Mouse (Mus musculus): ENCODE data around the gene Adap2. TPM values are rescaled to one million over a fixed set of nuclear protein-coding genes. Genes with fewer than 3 reads are reported as not detected.

Gene Adap2
- polyA plus RNA-seq (2014; fragmentation: Nextera tagmentation; extraction: Ambion mirVana): 3.4 and 3.6 TPM in 2 replicates

- DNase-seq (ENCODE audit: low spot score): peak; percentile 47
- Histone ChIP-seq H3K27me3 (ENCODE audit: control insufficient read depth, insufficient read depth, low read length) (peaks cover 31% of the 10 kb centered on the region), H3K4me3 (replicated peaks; ENCODE audit: low read length) (peak within 1 kb of the TSS; percentile 38), H3K9me3 (ENCODE audit: control insufficient read depth, low read length) (no peaks in the 10 kb centered on the region), H3K4me2 (replicated peaks) (peak within 1 kb of the TSS; percentile 56), H3K36me3 (replicated peaks; ENCODE audit: control insufficient read depth, insufficient read depth) (no peaks in the 10 kb centered on the region), H3K27ac (no peak within 1 kb of the TSS), H3K4me1 (replicated peaks; ENCODE audit: control insufficient read depth, insufficient read depth, low read length) (no peaks in the 10 kb centered on the region), H3K9ac (peak within 1 kb of the TSS; percentile 50)
- 2% methylated on average over 44 of the region's 47 CpGs for WGBS
- ATAC-seq (ENCODE audit: low FRiP score): peak; percentile 60; the same call in 1 of the 2 replicates
Measured at GRCm38 (mm10) chr11:80153857-80154495, at the start of gene Adap2. Gene Adap2, plus strand, starts transcription at chr11:80154105.

GRCm38 (mm10) chr11:80104407-80104806, 49.5 kb upstream of the Adap2 start:
- H3K9ac ChIP-seq: no peak overlapping the region
- no peak for DNase-seq (ENCODE audit: low spot score)
- H3K4me2 ChIP-seq (replicated peaks): no peak overlapping the region
- H3K27me3 ChIP-seq (ENCODE audit: control insufficient read depth, insufficient read depth, low read length): no peaks in the 10 kb centered on the region
- no peak overlapping the region for H3K27ac ChIP-seq
- no peaks in the 10 kb centered on the region for H3K4me1 ChIP-seq (replicated peaks; ENCODE audit: control insufficient read depth, insufficient read depth, low read length)
- no peak for ATAC-seq (ENCODE audit: low FRiP score)
- no peaks in the 10 kb centered on the region for H3K9me3 ChIP-seq (ENCODE audit: control insufficient read depth, low read length)
- 95% methylated on average over 1 of the region's 1 CpGs for WGBS
- peaks cover 66% of the 10 kb centered on the region for H3K36me3 ChIP-seq (replicated peaks; ENCODE audit: control insufficient read depth, insufficient read depth)
- no peak overlapping the region for H3K4me3 ChIP-seq (replicated peaks; ENCODE audit: low read length)

DNA sequence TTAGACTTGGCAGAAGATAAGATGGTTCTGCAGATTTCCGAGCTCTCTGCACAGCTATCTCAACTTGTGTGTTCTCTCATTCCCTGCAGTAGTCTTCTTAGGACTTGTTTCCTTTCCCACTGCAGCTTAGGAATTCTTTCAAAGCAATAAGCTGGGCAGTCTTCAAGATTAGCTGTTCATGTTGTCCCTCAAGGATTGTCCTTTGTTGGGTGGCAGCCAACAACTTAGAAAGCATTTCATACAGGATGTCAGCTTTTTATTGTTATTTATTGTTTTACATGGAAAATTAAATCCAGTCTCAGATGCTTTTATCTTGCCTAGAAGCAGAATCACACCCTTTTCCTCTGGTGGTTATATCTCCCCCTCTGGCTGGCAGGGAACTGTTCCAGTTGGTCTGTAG, 37.5 kb upstream of the Adap2 start:
- H3K36me3 ChIP-seq (replicated peaks; ENCODE audit: control insufficient read depth, insufficient read depth): peaks cover 63% of the 10 kb centered on the region
- H3K9me3 ChIP-seq (ENCODE audit: control insufficient read depth, low read length): no peaks in the 10 kb centered on the region
- 91% methylated on average over 1 of the region's 1 CpGs for WGBS
- H3K9ac ChIP-seq: no peak overlapping the region
- no peaks in the 10 kb centered on the region for H3K4me1 ChIP-seq (replicated peaks; ENCODE audit: control insufficient read depth, insufficient read depth, low read length)
- H3K27ac ChIP-seq: no peak overlapping the region
- ATAC-seq (ENCODE audit: low FRiP score) (no peak), DNase-seq (ENCODE audit: low spot score) (no peak)
- no peak overlapping the region for H3K4me3 ChIP-seq (replicated peaks; ENCODE audit: low read length)
- H3K4me2 ChIP-seq (replicated peaks): no peak overlapping the region
- no peaks in the 10 kb centered on the region for H3K27me3 ChIP-seq (ENCODE audit: control insufficient read depth, insufficient read depth, low read length)

DNA sequence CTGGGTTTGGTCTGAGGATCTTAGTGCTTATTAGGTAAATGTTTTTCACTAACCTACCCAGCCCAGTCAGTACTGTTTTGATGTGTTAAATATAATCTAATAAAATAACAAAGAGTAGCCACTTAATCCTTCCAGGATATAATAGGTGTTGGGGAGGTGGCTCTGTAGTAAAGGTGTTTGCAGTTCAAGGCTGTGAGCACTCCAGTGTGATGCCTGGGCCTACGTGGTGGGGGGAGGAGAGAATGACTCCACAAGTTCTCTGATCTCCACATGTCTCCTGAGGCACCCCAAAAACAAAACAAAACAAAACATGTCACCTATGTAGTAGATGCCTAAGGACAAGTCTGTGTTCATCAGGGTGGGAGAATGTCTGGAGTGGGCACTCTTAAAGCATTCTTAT, 21.9 kb upstream of the Adap2 start:
- Histone ChIP-seq H3K9me3 (ENCODE audit: control insufficient read depth, low read length) (no peaks in the 10 kb centered on the region), H3K36me3 (replicated peaks; ENCODE audit: control insufficient read depth, insufficient read depth) (peaks cover 53% of the 10 kb centered on the region), H3K27me3 (ENCODE audit: control insufficient read depth, insufficient read depth, low read length) (no peaks in the 10 kb centered on the region), H3K4me2 (replicated peaks) (no peak overlapping the region), H3K4me1 (replicated peaks; ENCODE audit: control insufficient read depth, insufficient read depth, low read length) (no peaks in the 10 kb centered on the region), H3K9ac (no peak overlapping the region), H3K27ac (no peak overlapping the region), H3K4me3 (replicated peaks; ENCODE audit: low read length) (no peak overlapping the region)
- WGBS: 83% methylated on average over 1 of the region's 1 CpGs
- no peak for ATAC-seq (ENCODE audit: low FRiP score)
- no peak for DNase-seq (ENCODE audit: low spot score)

- Histone ChIP-seq H3K9ac (no peak overlapping the region), H3K9me3 (ENCODE audit: control insufficient read depth, low read length) (no peaks in the 10 kb centered on the region), H3K27ac (no peak overlapping the region), H3K4me1 (replicated peaks; ENCODE audit: control insufficient read depth, insufficient read depth, low read length) (no peaks in the 10 kb centered on the region), H3K4me2 (replicated peaks) (no peak overlapping the region), H3K4me3 (replicated peaks; ENCODE audit: low read length) (no peak overlapping the region), H3K36me3 (replicated peaks; ENCODE audit: control insufficient read depth, insufficient read depth) (peaks cover 51% of the 10 kb centered on the region), H3K27me3 (ENCODE audit: control insufficient read depth, insufficient read depth, low read length) (no peaks in the 10 kb centered on the region)
- WGBS: 81% methylated on average over 4 of the region's 4 CpGs
- ATAC-seq (ENCODE audit: low FRiP score) (no peak), DNase-seq (ENCODE audit: low spot score) (no peak)
Measured at GRCm38 (mm10) chr11:80134744-80135143, 19.2 kb upstream of the Adap2 start.

DNA sequence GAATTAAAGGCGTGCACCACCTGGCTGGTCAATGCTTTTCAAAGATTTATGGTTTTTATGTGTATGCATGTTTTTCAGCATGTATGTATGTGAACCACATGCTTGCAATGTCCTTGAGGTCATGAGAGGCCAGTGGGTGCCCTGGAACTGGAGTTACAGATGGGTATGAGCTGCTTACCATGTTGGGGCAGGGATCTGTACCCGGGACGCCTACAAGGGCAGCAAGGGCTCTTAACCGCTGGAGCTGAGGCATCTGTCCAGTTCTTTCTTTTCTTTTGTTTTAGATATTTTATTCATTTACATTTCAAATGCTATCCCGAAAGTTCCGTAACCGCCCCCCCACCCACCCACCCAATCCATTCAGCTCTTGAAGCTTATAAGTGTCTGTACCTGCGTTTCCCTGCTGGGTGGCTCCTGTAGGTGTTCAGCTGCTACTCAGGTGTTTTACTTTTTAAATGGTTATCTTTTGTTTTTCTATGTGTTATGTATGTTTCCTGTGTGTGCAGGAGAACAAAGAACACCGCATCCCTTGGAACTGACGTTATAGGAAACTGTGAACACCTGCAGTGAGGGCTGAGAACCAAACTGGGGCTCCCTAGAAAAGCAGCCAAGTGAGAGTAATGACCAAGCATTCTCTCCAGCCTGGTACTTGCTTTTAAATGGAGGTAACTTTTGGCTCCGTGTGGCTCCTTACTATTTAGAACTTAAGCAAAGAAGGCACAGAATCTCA, 17.8 kb upstream of the Adap2 start:
- Histone ChIP-seq H3K4me2 (replicated peaks) (no peak overlapping the region), H3K27ac (no peak overlapping the region), H3K4me3 (replicated peaks; ENCODE audit: low read length) (no peak overlapping the region), H3K9ac (no peak overlapping the region), H3K36me3 (replicated peaks; ENCODE audit: control insufficient read depth, insufficient read depth) (peaks cover 51% of the 10 kb centered on the region), H3K9me3 (ENCODE audit: control insufficient read depth, low read length) (no peaks in the 10 kb centered on the region), H3K4me1 (replicated peaks; ENCODE audit: control insufficient read depth, insufficient read depth, low read length) (peaks cover 3% of the 10 kb centered on the region; the same call in 1 of the 2 replicates), H3K27me3 (ENCODE audit: control insufficient read depth, insufficient read depth, low read length) (no peaks in the 10 kb centered on the region)
- no peak for DNase-seq (ENCODE audit: low spot score)
- 89% methylated on average over 11 of the region's 11 CpGs for WGBS
- ATAC-seq (ENCODE audit: low FRiP score): no peak

- H3K27ac ChIP-seq: no peak overlapping the region
- no peaks in the 10 kb centered on the region for H3K27me3 ChIP-seq (ENCODE audit: control insufficient read depth, insufficient read depth, low read length)
- no peak overlapping the region for H3K9ac ChIP-seq
- H3K4me3 ChIP-seq (replicated peaks; ENCODE audit: low read length): no peak overlapping the region
- H3K9me3 ChIP-seq (ENCODE audit: control insufficient read depth, low read length): no peaks in the 10 kb centered on the region
- H3K4me1 ChIP-seq (replicated peaks; ENCODE audit: control insufficient read depth, insufficient read depth, low read length): peaks cover 6% of the 10 kb centered on the region; the same call in 1 of the 2 replicates
- no peak overlapping the region for H3K4me2 ChIP-seq (replicated peaks)
- H3K36me3 ChIP-seq (replicated peaks; ENCODE audit: control insufficient read depth, insufficient read depth): peaks cover 48% of the 10 kb centered on the region
- no peak for DNase-seq (ENCODE audit: low spot score)
- 93% methylated on average over 13 of the region's 13 CpGs for WGBS
- ATAC-seq (ENCODE audit: low FRiP score): no peak
Measured at GRCm38 (mm10) chr11:80136786-80137185, 17.1 kb upstream of the Adap2 start.

- ATAC-seq (ENCODE audit: low FRiP score) (no peak), DNase-seq (ENCODE audit: low spot score) (no peak)
- H3K27me3 ChIP-seq (ENCODE audit: control insufficient read depth, insufficient read depth, low read length): no peaks in the 10 kb centered on the region
- H3K9ac ChIP-seq: no peak overlapping the region
- peaks cover 38% of the 10 kb centered on the region for H3K36me3 ChIP-seq (replicated peaks; ENCODE audit: control insufficient read depth, insufficient read depth)
- no peak overlapping the region for H3K27ac ChIP-seq
- peaks cover 11% of the 10 kb centered on the region; the same call in 1 of the 2 replicates for H3K4me1 ChIP-seq (replicated peaks; ENCODE audit: control insufficient read depth, insufficient read depth, low read length)
- no peak overlapping the region for H3K4me2 ChIP-seq (replicated peaks)
- H3K4me3 ChIP-seq (replicated peaks; ENCODE audit: low read length): no peak overlapping the region
- no peaks in the 10 kb centered on the region for H3K9me3 ChIP-seq (ENCODE audit: control insufficient read depth, low read length)
- 91% methylated on average over 5 of the region's 5 CpGs for WGBS
Measured at GRCm38 (mm10) chr11:80137773-80138172, 16.1 kb upstream of the Adap2 start.

- ATAC-seq (ENCODE audit: low FRiP score): peak; percentile 94
- peak within 1 kb of the TSS; percentile 63 for H3K4me3 ChIP-seq (replicated peaks; ENCODE audit: low read length)
- H3K4me1 ChIP-seq (replicated peaks; ENCODE audit: control insufficient read depth, insufficient read depth, low read length): peaks cover 14% of the 10 kb centered on the region
- WGBS: under 1% methylated on average over 40 of the region's 40 CpGs
- H3K9ac ChIP-seq: peak within 1 kb of the TSS; percentile 86
- H3K27ac ChIP-seq: peak within 1 kb of the TSS; percentile 89
- no peaks in the 10 kb centered on the region for H3K9me3 ChIP-seq (ENCODE audit: control insufficient read depth, low read length)
- peak; percentile 91 for DNase-seq (ENCODE audit: low spot score)
- H3K4me2 ChIP-seq (replicated peaks): peak within 1 kb of the TSS; percentile 78
- H3K36me3 ChIP-seq (replicated peaks; ENCODE audit: control insufficient read depth, insufficient read depth): peaks cover 14% of the 10 kb centered on the region
- H3K27me3 ChIP-seq (ENCODE audit: control insufficient read depth, insufficient read depth, low read length): no peaks in the 10 kb centered on the region
Measured at GRCm38 (mm10) chr11:80141825-80142521, 11.9 kb upstream of the Adap2 start, which contains the start of gene Tefm. Gene Tefm, minus strand, starts transcription at chr11:80142175.

Data from hindbrain, embryonic 14.5 days (tissue).